Mouse (Mus musculus): ENCODE results near the gene Oser1.
"Not testable (repeated sequence)": the region's sequence is repeated elsewhere in the genome, so short reads cannot be mapped to it uniquely, and the experiment has no call there.

Gene Oser1

DNA sequence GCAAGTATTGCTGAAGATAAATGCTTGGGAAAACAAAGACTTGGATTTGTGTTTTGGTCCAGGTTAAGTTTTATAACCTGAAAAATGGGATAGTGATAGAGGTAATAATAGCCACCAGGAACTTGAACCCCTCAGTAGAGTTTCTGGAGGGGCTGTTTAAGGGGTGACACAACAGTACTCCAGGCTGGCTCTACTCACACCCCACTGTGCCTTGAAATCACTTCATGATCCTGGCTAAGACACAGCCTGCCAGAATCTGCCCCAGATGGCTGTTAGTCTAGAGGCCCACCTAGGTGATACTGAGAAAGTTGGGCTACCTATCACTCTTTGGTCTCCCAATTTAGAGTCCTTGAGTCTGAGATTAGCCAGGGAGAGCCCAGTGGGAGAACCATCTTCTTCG lies 15.0 kb upstream of the Oser1 start:
- no peak for DNase-seq

- DNase-seq, result peak; percentile 47
Observed at GRCm38 (mm10) chr2:163438619-163439451, 14.3 kb upstream of the Oser1 start.

- no peak for DNase-seq
Observed at GRCm38 (mm10) chr2:163438246-163438618, 13.7 kb upstream of the Oser1 start, which contains the start of gene Gdap1l1. Gdap1l1 (plus strand) TSS chr2:163438476.

DNA sequence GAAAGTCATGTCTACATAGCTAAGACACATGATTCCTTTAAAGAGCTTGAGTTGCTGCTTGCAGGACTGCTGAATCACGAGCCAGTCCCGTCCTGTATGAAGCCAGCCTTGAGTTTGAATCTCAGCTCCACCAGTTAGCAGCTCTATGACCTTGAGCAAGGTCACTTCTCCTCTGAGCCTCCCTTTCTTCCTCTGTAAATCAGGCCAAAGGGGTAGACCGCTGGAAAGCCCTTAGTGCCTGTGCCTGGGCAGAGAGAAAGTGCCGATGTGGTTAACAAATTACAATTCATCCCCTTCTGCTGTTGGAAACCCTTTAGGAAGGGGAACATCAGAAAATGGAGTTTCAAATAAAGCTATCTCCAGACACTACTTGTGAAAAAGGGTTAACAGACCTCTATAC lies 13.3 kb upstream of the Oser1 start:
- no peak for DNase-seq

DNA sequence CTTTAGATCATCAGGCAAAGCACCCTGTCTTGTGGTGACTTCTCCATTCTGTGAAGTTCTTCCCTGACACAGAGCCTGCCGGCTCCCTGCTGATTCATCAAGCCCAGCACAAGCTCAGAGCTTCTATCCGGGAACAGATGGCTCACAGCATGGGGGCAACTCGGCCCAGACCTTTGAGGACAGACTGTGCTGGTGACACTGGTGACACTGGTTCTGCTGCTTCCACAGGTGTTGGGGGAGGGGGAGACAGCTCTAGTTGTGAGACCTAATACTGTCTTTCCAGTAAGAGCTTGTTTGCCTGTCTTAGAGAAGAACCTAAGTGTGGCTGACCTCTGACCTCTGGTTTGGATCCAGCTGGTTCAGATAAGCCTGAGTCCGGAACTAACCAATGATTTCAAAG lies 9.5 kb upstream of the Oser1 start:
- DNase-seq, result no peak

GRCm38 (mm10) chr2:163431289-163431688 lies 6.8 kb upstream of the Oser1 start:
- DNase-seq, result no peak

- DNase-seq, result peak; percentile 19
Observed at GRCm38 (mm10) chr2:163428346-163429011, 4.0 kb upstream of the Oser1 start.

GRCm38 (mm10) chr2:163422895-163423660 lies 1.4 kb downstream of the Oser1 start:
- DNase-seq, result no peak

DNA sequence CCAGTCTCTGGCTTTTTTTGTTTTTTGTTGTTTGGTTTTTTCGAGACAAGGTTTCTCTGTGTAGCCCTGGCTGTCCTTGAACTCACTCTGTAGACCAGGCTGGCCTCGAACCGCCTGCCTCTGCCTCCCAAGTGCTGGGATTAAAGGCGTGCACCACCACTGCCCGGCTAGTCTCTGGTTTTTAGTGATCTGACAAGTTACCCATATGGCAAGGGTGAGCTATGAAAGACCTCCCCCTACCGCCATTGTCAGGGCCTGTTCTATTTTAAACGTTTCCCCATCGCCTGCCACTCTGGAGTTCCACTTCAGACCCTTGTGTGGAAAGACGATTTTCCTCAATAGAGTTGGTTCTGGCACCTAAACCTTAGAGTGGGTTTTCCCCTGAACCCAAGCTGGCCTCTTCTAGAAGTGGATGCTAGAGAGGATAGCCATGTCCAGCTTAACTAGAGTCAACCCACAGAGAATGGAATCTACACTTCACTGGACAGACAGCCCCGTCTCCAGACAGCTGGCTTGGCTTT lies 4.1 kb downstream of the Oser1 start:
- DNase-seq, result peak; percentile 20

DNA sequence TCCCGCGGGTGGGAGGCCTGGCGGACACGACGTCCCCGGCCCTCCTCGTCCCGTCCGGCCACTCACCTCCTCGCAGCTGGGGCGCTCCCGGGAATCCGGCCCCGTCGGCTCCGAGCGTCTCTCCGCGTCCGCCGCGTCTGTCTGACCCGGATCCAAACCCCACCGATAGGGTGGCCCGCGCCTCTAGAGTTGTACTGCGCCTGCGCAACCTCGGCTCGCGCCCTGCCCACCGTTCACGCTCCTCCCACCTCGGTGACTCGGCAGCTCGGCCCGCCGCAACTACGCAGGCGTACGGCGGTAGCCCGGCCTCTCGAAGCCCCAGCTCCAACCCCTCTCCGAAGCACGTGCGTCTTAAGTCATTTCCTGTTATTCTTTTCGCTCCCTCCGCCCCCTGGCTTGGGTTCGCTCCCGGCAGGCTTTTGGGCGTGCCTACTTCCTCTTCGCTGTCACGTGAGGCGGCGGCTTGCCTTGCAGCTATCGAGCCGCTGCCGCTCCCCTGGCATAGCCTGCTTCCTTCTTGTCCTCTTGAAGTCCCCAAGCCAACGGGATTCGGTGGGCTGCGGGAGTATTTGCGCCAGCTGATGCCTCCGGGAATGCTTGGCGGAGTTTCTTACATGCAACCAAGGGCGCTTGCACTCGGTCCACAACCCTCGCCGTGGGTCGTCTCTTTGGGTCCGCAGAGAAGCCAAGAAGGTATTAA lies 5.0 kb downstream of the Oser1 start:
- peak; percentile 99 for DNase-seq

- peak; percentile 54 for DNase-seq
Observed at GRCm38 (mm10) chr2:163418841-163419345, 5.6 kb downstream of the Oser1 start.

- DNase-seq, result no peak
Observed at GRCm38 (mm10) chr2:163417830-163418229, 6.7 kb downstream of the Oser1 start.

GRCm38 (mm10) chr2:163417026-163417425 lies 7.5 kb downstream of the Oser1 start:
- DNase-seq, result no peak

DNA sequence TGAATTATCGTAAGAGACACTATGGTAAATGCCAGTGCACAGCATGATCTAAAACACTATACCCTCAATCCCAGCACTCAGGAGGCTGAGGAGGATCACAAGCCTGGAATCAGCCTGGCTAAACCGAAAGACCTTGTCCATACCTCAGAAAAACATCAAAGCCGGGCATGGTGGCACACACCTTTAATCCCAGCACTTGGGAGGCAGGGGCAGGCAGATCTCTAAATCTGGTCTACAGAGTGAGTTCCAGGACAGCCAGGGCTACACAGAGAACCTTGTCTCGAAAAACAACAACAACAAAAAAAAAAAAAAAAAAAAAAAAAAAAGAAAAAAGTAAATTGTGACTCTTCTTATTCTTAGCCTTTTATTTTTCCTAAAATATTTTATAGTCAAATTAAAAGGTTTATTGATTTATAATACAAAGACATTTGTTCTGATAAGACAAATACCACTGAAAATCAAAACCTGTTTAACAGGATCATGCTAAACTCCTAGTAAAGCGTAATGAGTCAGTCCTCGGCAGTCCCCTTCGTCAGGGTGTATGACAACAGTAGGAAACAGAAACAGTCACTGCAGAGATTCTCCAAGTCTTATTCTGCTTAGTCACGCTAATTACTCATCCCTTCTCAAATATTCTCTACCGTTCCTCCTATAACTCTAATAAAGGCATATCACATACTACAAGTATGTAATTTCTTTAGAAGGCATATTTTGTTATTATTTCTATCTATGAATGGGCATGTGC lies 11.5 kb downstream of the Oser1 start:
- DNase-seq, result no peak

DNA sequence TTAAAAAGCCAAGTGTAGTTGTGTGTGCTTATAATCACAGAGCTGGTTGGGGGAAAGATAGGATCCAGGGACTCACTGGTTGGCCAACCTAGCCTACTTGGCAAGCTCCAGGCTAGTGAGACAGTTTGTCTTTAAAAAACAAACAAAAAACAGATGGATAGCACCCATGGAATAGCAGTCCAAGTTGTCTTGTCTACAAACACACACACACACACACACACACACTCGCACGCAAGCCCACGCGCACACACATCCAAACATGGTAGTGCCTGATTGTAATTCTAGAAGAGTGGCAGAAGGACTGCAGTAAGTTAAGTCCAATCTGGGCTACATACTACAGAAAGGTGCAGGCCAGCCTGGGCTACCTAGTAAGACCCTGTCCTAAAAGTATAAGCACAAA lies 12.1 kb downstream of the Oser1 start:
- no peak for DNase-seq

DNA sequence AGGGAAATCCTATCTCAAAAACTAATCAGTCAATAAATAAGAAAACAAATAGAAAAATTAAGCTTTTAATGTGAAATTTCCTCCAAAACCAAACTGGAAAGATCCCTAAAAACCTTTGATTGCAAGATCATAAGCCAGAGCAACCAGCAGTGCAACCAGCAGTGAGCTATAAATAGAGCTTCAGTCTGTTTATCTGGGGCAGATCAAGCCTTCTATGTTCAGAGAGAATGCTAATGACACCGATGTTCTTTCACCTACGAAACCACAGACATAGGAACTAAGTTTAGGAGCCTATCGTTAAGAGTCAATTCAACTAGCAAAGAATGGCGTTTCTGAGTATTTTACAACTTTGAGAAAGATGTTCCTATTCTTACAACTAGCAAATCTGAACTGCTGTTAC lies 12.7 kb downstream of the Oser1 start:
- no peak for DNase-seq

- not testable (repeated sequence) for DNase-seq
Observed at GRCm38 (mm10) chr2:163411344-163411743, 13.2 kb downstream of the Oser1 start.

- no peak for DNase-seq
Observed at GRCm38 (mm10) chr2:163410211-163410610, 14.3 kb downstream of the Oser1 start.

DNA sequence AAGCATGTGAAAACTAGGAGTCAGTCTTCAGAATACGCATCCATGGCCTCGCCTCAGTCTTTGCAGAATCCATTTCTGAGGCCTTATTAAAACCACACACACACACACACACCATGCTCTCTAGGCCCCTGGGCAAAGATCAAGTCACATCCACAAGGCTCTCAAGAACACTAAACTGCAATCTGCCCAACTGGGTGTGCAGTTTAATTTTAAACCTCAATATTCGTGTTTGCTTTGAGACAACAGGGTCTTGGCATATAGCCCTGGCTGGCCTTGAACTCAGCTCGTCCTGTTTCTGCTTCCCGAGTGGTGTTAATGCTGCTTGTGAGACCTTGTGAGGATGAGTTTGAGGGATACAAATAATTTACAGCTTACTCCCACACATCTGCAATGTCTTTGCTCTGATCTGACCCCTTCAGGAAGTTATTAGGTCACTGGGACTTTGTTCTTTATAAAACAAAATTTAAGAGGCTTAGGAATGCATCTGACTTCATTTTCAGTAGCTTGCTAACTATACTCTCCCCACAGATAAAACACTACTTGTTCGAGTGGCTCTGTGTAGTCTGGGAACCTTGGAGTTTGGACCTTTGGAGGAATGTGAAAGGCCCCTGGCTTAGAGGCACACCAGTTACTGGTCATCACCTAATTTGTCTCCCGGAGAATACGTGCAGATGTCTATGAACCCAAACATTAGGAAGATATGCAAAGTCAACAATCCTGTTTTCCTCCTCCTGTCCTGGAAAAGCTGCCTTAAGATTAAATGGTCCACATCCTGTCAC lies 20.3 kb downstream of the Oser1 start:
- DNase-seq, result no peak

GRCm38 (mm10) chr2:163401221-163401620 lies 23.3 kb downstream of the Oser1 start:
- DNase-seq, result peak; percentile 88

DNA sequence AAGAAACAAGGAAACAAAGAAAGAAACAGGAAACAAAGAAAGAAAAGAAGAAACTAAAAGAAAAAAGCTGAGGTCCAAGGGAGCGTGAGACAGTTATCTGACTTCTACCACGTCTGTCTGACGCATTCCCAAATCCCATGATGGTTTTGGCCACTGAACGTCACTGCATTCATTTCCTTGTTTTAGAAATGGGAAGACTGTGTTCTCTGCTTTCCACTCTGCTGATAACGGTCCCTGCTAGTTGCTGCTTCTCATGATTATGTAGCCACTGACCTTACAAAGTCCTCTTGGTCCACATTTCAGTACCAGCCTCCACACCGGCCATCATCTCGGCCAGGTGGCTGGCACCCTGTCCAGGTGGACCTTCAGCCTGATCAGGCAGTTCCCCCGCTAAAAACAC lies 25.3 kb downstream of the Oser1 start:
- DNase-seq, result no peak

Measured in lung, postnatal 10 days (tissue).